Mouse (Mus musculus) heart, adult 2 months (tissue): ENCODE data around the gene Ptprn2.

Experiments
- CTCF ChIP-seq: fragments of 200-600 bp; IDR thresholded peaks from 2 replicates; pipeline ENCODE4 v1.8.1; 2022; ENCODE audit warnings: antibody characterized with exemption, mild to moderate bottlenecking, moderate library complexity
- POLR2A ChIP-seq: fragments of 200-500 bp; IDR thresholded peaks from 2 replicates; pipeline ENCODE4 v1.6.1; 2011; ENCODE audit warnings: mild to moderate bottlenecking, low read depth, low read length, control low read depth; ENCODE audit not compliant: insufficient read depth

GRCm38 (mm10) chr12:116919691-116920526 lies 434.4 kb downstream of the Ptprn2 start:
- TF ChIP-seq POLR2A (no peak), CTCF (no peak)
